Mouse (Mus musculus): ENCODE measurements around the gene Rbfox3. TPM values are rescaled to one million over a fixed set of nuclear protein-coding genes. Genes with fewer than 3 reads are reported as not detected.

Gene Rbfox3
- polyA plus RNA-seq, 1 experiment from 2014 or later, result 7.6 TPM

DNA sequence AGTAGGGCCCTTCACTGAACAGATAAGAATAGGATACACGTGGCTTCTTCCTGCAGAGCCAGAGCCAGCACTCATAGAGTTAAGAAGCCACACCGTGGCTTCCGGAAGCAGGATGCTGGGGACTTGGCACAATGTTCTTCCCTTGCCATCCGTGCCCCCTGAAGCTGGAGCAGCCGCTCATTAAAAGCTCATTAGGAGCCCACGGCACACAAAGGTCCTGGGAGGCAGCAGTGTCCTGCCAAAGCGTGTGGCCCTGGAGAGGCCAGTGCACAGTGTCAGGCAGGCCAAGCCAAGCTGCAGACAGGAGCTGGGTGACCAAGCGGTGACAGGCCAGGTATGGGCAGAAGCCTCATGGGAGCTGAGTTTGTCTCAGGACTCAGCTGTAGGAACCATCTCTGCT is 334.8 kb downstream of the Rbfox3 start:
- DNase-seq (ENCODE audit: low spot score), result no peak
- no peak overlapping the region for H3K27ac ChIP-seq (replicated peaks)
- 70% methylated on average over 8 of the region's 8 CpGs for WGBS

DNA sequence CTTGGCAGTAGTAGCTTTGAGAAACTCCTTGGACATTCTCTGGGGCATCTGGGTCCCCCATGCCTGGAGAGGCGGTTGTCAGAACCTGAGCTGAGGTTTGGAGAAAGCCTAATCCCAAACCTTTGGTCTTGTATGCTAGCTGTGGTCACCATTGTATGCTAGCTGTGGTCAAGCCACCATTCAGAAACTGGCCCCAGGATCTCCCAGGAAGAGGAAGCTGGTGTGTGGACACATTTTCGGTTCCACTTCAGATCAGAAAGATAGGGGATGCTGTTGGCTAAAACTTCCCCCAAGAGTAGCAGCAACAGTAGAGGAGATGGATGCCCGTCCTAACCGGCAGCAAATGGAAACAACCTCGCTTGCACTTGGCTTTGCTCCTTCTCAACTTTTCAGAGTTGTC is 337.0 kb downstream of the Rbfox3 start:
- no peak overlapping the region for H3K27ac ChIP-seq (replicated peaks)
- no peaks in the 10 kb centered on the region for H3K36me3 ChIP-seq
- no peak overlapping the region for H3K4me3 ChIP-seq
- DNase-seq (ENCODE audit: low spot score), result no peak
- H3K4me1 ChIP-seq, result peaks cover 29% of the 10 kb centered on the region
- 89% methylated on average over 5 of the region's 5 CpGs for WGBS
- no peaks in the 10 kb centered on the region for H3K9me3 ChIP-seq (replicated peaks)
- peaks cover 44% of the 10 kb centered on the region for H3K27me3 ChIP-seq (ENCODE audit: low read depth, poor library complexity, severe bottlenecking)

More for the DNA sequence above, 334.8 kb downstream of the Rbfox3 start:
- Histone ChIP-seq H3K4me3 (no peak overlapping the region), H3K4me1 (peaks cover 11% of the 10 kb centered on the region; the same call in 1 of the 2 replicates), H3K27me3 (ENCODE audit: low read depth, poor library complexity, severe bottlenecking) (peaks cover 22% of the 10 kb centered on the region), H3K36me3 (no peaks in the 10 kb centered on the region), H3K9me3 (replicated peaks) (no peaks in the 10 kb centered on the region)

DNA sequence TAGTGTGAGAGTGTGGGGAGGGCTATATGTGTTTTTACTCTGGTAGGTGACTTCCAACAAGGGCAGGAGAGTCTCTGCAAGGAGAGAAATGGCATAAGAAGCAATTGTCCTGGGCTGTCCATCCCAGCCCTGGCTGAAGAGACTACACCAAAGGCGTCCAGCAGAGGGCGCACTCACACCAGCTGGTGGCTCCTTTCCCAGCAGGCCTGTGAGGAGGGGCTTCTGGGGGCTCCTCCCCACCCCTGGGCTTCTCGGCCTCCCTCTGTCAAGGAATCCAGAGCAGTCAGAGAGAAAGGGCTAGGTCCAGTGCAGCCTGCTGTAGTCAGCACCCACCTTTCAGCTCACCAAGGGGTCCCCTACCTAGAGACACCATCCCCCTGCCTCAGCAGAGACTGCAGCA is 337.8 kb downstream of the Rbfox3 start:
- Histone ChIP-seq H3K27me3 (ENCODE audit: low read depth, poor library complexity, severe bottlenecking) (peaks cover 53% of the 10 kb centered on the region), H3K4me3 (no peak overlapping the region), H3K4me1 (peaks cover 37% of the 10 kb centered on the region), H3K9me3 (replicated peaks) (no peaks in the 10 kb centered on the region), H3K36me3 (no peaks in the 10 kb centered on the region), H3K27ac (replicated peaks) (no peak overlapping the region)
- DNase-seq (ENCODE audit: low spot score), result peak; percentile 80
- WGBS, result 2% methylated on average over 3 of the region's 3 CpGs

DNA sequence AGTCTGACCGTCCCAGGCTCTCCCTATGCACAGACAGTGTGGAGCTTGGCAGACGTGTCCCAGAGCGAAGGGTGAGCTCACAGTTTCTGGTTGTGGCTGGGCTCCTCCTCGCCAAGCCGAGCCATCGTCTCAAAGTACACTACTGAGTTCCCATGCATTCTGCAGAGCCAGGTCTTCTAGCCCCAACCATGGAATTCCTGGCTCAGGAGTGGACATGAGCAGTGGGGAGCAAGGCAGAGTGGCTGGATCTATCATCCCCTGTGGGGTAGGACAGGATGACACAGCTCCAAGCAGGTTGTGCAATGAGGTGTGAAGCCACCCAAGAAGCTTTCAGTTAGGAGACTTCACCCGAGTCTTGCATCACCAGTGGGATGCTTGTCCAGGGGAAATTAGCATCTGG is 338.4 kb downstream of the Rbfox3 start:
- no peak for DNase-seq (ENCODE audit: low spot score)
- Histone ChIP-seq H3K4me1 (peaks cover 39% of the 10 kb centered on the region), H3K27me3 (ENCODE audit: low read depth, poor library complexity, severe bottlenecking) (peaks cover 58% of the 10 kb centered on the region), H3K4me3 (no peak overlapping the region), H3K27ac (replicated peaks) (no peak overlapping the region), H3K9me3 (replicated peaks) (no peaks in the 10 kb centered on the region), H3K36me3 (no peaks in the 10 kb centered on the region)
- WGBS, result 74% methylated on average over 7 of the region's 7 CpGs

GRCm38 (mm10) chr11:118570164-118570563 is 341.2 kb downstream of the Rbfox3 start:
- no peaks in the 10 kb centered on the region for H3K36me3 ChIP-seq
- WGBS, result 1% methylated on average over 27 of the region's 27 CpGs
- H3K4me1 ChIP-seq, result peaks cover 34% of the 10 kb centered on the region
- peak overlapping the region; percentile 48 for H3K4me3 ChIP-seq
- DNase-seq (ENCODE audit: low spot score), result no peak
- H3K9me3 ChIP-seq (replicated peaks), result no peaks in the 10 kb centered on the region
- H3K27me3 ChIP-seq (ENCODE audit: low read depth, poor library complexity, severe bottlenecking), result peaks cover 75% of the 10 kb centered on the region
- H3K27ac ChIP-seq (replicated peaks), result no peak overlapping the region

GRCm38 (mm10) chr11:118569571-118570062 is 341.8 kb downstream of the Rbfox3 start:
- H3K4me1 ChIP-seq, result peaks cover 34% of the 10 kb centered on the region
- peak overlapping the region; percentile 48 for H3K4me3 ChIP-seq
- WGBS, result under 1% methylated on average over 48 of the region's 51 CpGs
- H3K27ac ChIP-seq (replicated peaks), result no peak overlapping the region
- H3K9me3 ChIP-seq (replicated peaks), result no peaks in the 10 kb centered on the region
- DNase-seq (ENCODE audit: low spot score), result peak; percentile 27
- H3K36me3 ChIP-seq, result no peaks in the 10 kb centered on the region
- peaks cover 75% of the 10 kb centered on the region for H3K27me3 ChIP-seq (ENCODE audit: low read depth, poor library complexity, severe bottlenecking)

DNA sequence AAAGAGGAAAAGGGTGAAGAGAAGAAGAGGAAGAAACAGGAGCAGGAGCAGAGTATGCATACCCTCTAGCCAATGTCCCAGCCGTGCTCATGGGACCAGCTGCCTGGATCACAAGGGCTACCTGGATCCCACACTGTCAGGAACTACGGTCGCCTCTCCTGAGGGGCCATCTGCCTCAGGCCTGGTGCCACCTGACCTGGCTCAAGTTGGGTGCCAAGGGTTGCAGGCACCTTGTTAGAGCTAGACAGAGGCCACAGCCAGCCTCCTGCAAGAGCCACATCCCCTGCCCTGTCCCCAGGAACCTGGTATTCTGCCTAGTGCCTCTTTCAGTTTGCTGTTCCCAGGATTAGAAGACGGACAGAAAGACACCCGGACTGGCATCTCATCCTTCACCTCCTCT is 347.5 kb downstream of the Rbfox3 start:
- no peaks in the 10 kb centered on the region for H3K9me3 ChIP-seq (replicated peaks)
- peaks cover 5% of the 10 kb centered on the region for H3K4me1 ChIP-seq
- no peak overlapping the region for H3K4me3 ChIP-seq
- 93% methylated on average over 5 of the region's 5 CpGs for WGBS
- no peak overlapping the region for H3K27ac ChIP-seq (replicated peaks)
- DNase-seq (ENCODE audit: low spot score), result no peak
- peaks cover 31% of the 10 kb centered on the region for H3K27me3 ChIP-seq (ENCODE audit: low read depth, poor library complexity, severe bottlenecking)
- H3K36me3 ChIP-seq, result no peaks in the 10 kb centered on the region

GRCm38 (mm10) chr11:118562847-118563246 is 348.6 kb downstream of the Rbfox3 start:
- no peak for DNase-seq (ENCODE audit: low spot score)
- Histone ChIP-seq H3K4me1 (0 out of 2 replicates have a peak, but pooled peaks cover 3% of the 10 kb centered on the region), H3K27ac (replicated peaks) (no peak overlapping the region), H3K27me3 (ENCODE audit: low read depth, poor library complexity, severe bottlenecking) (peaks cover 21% of the 10 kb centered on the region), H3K4me3 (no peak overlapping the region), H3K36me3 (no peaks in the 10 kb centered on the region), H3K9me3 (replicated peaks) (no peaks in the 10 kb centered on the region)
- WGBS, result 87% methylated on average over 4 of the region's 4 CpGs

DNA sequence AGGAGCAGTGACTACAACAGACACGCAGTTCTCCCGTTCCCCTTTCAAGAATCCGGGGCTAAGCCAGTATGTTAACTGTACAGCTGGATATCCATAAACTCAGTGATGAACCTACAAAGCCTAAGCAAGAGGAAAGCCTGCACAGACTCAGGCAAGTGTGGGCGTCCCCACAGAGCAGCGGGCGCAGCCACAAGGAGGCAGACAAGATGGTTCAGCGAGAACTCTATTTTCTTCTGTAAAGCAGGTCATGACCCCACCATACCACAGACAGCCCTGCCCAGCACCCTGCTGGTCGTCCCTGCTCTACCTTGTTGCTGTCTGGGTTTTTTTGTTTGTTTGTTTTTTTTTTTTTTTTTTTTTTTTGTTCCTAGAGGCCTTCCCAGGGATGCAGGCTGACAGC is 353.2 kb downstream of the Rbfox3 start:
- Histone ChIP-seq H3K9me3 (replicated peaks) (no peaks in the 10 kb centered on the region), H3K4me1 (peaks cover 30% of the 10 kb centered on the region), H3K27me3 (ENCODE audit: low read depth, poor library complexity, severe bottlenecking) (0 out of 2 replicates have a peak, but pooled peaks cover 14% of the 10 kb centered on the region), H3K36me3 (no peaks in the 10 kb centered on the region), H3K27ac (replicated peaks) (no peak overlapping the region), H3K4me3 (no peak overlapping the region)
- 56% methylated on average over 8 of the region's 8 CpGs for WGBS
- no peak for DNase-seq (ENCODE audit: low spot score)

DNA sequence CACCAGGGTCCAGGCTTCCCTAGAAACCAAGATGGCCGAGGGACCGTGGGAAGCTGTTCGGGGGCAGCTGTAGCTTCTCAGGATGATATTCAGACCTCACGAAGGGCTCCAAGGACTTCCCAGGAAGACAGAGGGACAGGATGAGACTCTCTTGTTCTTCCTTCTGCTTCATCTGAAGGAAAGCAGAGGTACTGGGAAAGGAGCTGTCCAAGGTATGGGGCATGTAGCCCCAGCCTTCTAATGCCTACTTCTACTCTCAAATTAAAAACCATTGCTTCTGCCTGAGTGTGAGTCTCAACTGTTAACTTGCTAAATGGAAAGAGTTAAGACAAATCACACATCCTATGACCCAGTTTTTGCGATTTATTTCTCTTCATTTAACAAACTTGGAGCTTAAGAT is 355.8 kb downstream of the Rbfox3 start:
- Histone ChIP-seq H3K36me3 (no peaks in the 10 kb centered on the region), H3K27ac (replicated peaks) (peak overlapping the region; percentile 77; the same call in 1 of the 2 replicates), H3K27me3 (ENCODE audit: low read depth, poor library complexity, severe bottlenecking) (peaks cover 34% of the 10 kb centered on the region), H3K9me3 (replicated peaks) (no peaks in the 10 kb centered on the region), H3K4me1 (peaks cover 55% of the 10 kb centered on the region), H3K4me3 (no peak overlapping the region)
- 59% methylated on average over 5 of the region's 5 CpGs for WGBS
- no peak for DNase-seq (ENCODE audit: low spot score)

DNA sequence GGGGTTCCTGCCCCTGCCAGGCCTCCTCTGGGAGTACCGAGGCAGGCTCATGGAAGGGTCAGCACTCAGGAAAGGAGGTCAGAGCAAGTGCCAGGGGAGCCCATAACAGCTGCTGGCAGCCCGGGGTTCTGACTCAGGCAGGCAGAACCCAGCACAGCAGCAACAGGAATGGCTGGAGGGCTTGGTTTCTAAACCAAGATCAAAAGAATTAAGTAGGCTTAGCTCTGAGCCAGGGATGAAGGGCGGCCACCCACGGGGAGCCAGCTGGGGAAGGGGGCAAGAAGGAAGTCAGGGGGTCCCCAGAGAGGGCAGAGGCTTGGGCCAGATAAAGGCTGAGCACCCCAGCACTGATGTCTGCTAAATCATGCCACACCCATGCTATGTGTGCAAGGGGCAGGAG is 356.9 kb downstream of the Rbfox3 start:
- 3% methylated on average over 4 of the region's 4 CpGs for WGBS
- peaks cover 60% of the 10 kb centered on the region for H3K4me1 ChIP-seq
- 0 out of 2 replicates have a peak overlapping the region, but pooled peaks have one; percentile 9 for H3K4me3 ChIP-seq
- no peaks in the 10 kb centered on the region for H3K36me3 ChIP-seq
- peaks cover 42% of the 10 kb centered on the region for H3K27me3 ChIP-seq (ENCODE audit: low read depth, poor library complexity, severe bottlenecking)
- peak overlapping the region; percentile 77 for H3K27ac ChIP-seq (replicated peaks)
- peak; percentile 55 for DNase-seq (ENCODE audit: low spot score)
- no peaks in the 10 kb centered on the region for H3K9me3 ChIP-seq (replicated peaks)

DNA sequence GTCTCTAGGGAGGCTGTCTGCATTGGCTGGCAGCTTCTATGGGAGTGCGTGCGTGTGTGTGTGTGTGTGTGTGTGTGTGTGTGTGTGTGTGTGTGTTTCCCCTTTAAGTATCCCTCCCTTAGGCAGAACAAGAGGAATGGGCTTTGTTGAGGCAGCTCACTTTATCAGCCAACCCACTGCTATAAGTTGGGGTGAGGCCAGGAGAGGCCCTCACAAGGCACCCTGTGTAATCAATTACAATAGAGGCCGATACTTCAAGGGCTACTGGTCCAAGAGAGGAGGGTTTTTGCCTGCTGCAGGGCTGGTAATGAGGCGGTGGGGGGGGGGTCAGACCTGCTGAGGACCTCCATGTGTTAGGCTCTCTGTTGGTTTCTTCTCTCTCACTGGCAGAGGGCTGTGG is 357.5 kb downstream of the Rbfox3 start:
- no peaks in the 10 kb centered on the region for H3K9me3 ChIP-seq (replicated peaks)
- no peak for DNase-seq (ENCODE audit: low spot score)
- H3K27ac ChIP-seq (replicated peaks), result peak overlapping the region; percentile 77
- no peaks in the 10 kb centered on the region for H3K36me3 ChIP-seq
- no peak overlapping the region for H3K4me3 ChIP-seq
- peaks cover 60% of the 10 kb centered on the region for H3K4me1 ChIP-seq
- WGBS, result 39% methylated on average over 4 of the region's 4 CpGs
- peaks cover 43% of the 10 kb centered on the region for H3K27me3 ChIP-seq (ENCODE audit: low read depth, poor library complexity, severe bottlenecking)

GRCm38 (mm10) chr11:118553001-118553400 is 358.4 kb downstream of the Rbfox3 start:
- H3K27me3 ChIP-seq (ENCODE audit: low read depth, poor library complexity, severe bottlenecking), result peaks cover 43% of the 10 kb centered on the region
- 47% methylated on average over 6 of the region's 6 CpGs for WGBS
- H3K9me3 ChIP-seq (replicated peaks), result no peaks in the 10 kb centered on the region
- no peaks in the 10 kb centered on the region for H3K36me3 ChIP-seq
- no peak overlapping the region for H3K4me3 ChIP-seq
- H3K4me1 ChIP-seq, result peaks cover 62% of the 10 kb centered on the region
- no peak for DNase-seq (ENCODE audit: low spot score)
- H3K27ac ChIP-seq (replicated peaks), result peak overlapping the region; percentile 61; the same call in 1 of the 2 replicates

DNA sequence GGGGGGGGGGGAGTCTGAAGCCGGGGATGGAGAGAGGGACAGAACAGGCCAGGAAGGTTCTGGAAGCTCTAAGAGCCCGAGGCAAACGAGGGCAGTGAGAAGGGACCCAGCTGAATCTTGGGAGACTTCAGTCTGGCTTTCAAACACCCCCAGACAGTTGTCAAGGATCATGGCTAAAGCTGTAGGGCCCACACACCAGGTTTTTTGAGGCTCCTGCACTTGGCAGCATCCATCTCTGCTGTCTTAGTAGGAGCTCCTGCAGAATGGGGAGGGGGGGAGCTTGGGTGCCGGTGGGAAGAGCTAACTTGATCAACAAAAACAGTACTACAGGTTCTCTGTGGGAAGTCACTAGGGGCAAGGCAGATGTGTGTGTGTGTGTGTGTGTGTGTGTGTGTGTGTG is 358.9 kb downstream of the Rbfox3 start:
- 67% methylated on average over 4 of the region's 4 CpGs for WGBS
- H3K4me1 ChIP-seq, result peaks cover 62% of the 10 kb centered on the region
- peak overlapping the region; percentile 61 for H3K27ac ChIP-seq (replicated peaks)
- no peak overlapping the region for H3K4me3 ChIP-seq
- no peaks in the 10 kb centered on the region for H3K9me3 ChIP-seq (replicated peaks)
- peaks cover 43% of the 10 kb centered on the region for H3K27me3 ChIP-seq (ENCODE audit: low read depth, poor library complexity, severe bottlenecking)
- no peak for DNase-seq (ENCODE audit: low spot score)
- H3K36me3 ChIP-seq, result no peaks in the 10 kb centered on the region
